Mouse (Mus musculus) layer of hippocampus, postnatal 14 days (tissue): ENCODE measurements around the gene Snx29. TPM values are rescaled to one million over a fixed set of nuclear protein-coding genes. Genes with fewer than 3 reads are reported as not detected.
A peak's percentile ranks its signal among the peaks of the same experiment; 100 is the strongest.

Experiments used
- DNase-seq, 2 experiments: peaks; one replicate each; pipeline ENCODE4 v3.0.0; 2021 to 2022; ENCODE audit warnings: low spot score in 2 of 2, mixed read lengths in 1 of 2
- total RNA-seq, 2 experiments: library from RNA; stranded (reverse); gene quantifications; 2 replicates each; pipeline ENCODE4 v1.2.3; 2021

The Snx29 gene
- total RNA-seq, 2 experiments from 2014 or later: 26.9 to 33.6 TPM

- no peak for DNase-seq
Measured at GRCm38 (mm10) chr16:11755281-11756066, 432.8 kb downstream of the Snx29 start.

- DNase-seq: no peak
Measured at GRCm38 (mm10) chr16:11756598-11757245, 434.0 kb downstream of the Snx29 start.

GRCm38 (mm10) chr16:11757471-11757870 is 434.8 kb downstream of the Snx29 start:
- no peak for DNase-seq

- no peak for DNase-seq
Measured at GRCm38 (mm10) chr16:11757951-11758350, 435.2 kb downstream of the Snx29 start.

- no peak for DNase-seq
Measured at GRCm38 (mm10) chr16:11772318-11772717, 449.6 kb downstream of the Snx29 start.

GRCm38 (mm10) chr16:11774321-11774720 is 451.6 kb downstream of the Snx29 start:
- no peak for DNase-seq

- DNase-seq: no peak
Measured at GRCm38 (mm10) chr16:11776528-11776927, 453.8 kb downstream of the Snx29 start.

- no peak for DNase-seq
Measured at GRCm38 (mm10) chr16:11778191-11778590, 455.5 kb downstream of the Snx29 start.

- peak; percentile 23 to 60 for DNase-seq
Measured at GRCm38 (mm10) chr16:11778715-11779460, 456.2 kb downstream of the Snx29 start.

- no peak for DNase-seq
Measured at GRCm38 (mm10) chr16:11782082-11782481, 459.4 kb downstream of the Snx29 start.

GRCm38 (mm10) chr16:11783337-11783736 is 460.6 kb downstream of the Snx29 start:
- DNase-seq: no peak

GRCm38 (mm10) chr16:11784354-11784753 is 461.6 kb downstream of the Snx29 start:
- DNase-seq: no peak

GRCm38 (mm10) chr16:11785806-11786205 is 463.1 kb downstream of the Snx29 start:
- DNase-seq: no peak

GRCm38 (mm10) chr16:11790476-11790875 is 467.8 kb downstream of the Snx29 start:
- no peak for DNase-seq

- DNase-seq: no peak
Measured at GRCm38 (mm10) chr16:11793391-11793790, 470.7 kb downstream of the Snx29 start.

- DNase-seq: no peak
Measured at GRCm38 (mm10) chr16:11794628-11795027, 471.9 kb downstream of the Snx29 start.

- no peak for DNase-seq
Measured at GRCm38 (mm10) chr16:11795758-11796460, 473.2 kb downstream of the Snx29 start.

- no peak for DNase-seq
Measured at GRCm38 (mm10) chr16:11801960-11802539, 479.3 kb downstream of the Snx29 start.
